Mouse (Mus musculus): ENCODE results near the gene Atp8b4.

DNA sequence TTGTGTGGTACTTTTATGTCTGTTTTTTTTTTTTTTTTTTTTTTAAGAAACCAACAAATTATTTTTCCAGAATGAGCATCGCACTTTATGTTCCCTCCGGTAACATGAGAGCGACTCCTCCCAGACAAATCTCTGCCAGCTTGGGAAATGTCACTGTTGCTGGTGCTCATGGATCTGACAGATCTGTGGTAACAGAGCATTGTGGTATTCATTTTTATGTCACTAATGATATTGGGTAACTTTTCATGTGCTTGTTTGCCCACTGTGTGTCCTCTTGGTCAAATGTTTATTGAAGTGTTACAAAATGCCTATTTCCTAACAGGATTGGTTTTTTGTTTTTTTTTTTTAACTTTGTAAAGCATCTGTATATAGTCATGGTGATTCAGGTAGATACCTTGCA lies 75.3 kb downstream of the Atp8b4 start:
- TF ChIP-seq CTCF (IDR thresholded peaks at IDR 0.05; ENCODE audit: low read depth, low read length) (no peak), POLR2A (IDR thresholded peaks at IDR 0.05; ENCODE audit: borderline replicate concordance, low read depth, low read length) (no peak)

Measured in bone marrow macrophage, adult 2 months (primary cell).